Mouse (Mus musculus) hindbrain, embryonic 15.5 days (tissue): Measurements from ENCODE around the gene Ankrd6. TPM values are rescaled to one million over a fixed set of nuclear protein-coding genes. Genes with fewer than 3 reads are reported as not detected.

Source experiments
- ATAC-seq: fragments of 200-750 bp; cut with Nextera tagmentation; 2 replicates; pipeline ENCODE4 v1.8.0; 2017; ENCODE audit warnings: low read depth, moderate number of reproducible peaks, moderate TSS enrichment; ENCODE audit not compliant: low FRiP score
- H3K27ac ChIP-seq: fragments of 300-500 bp; sonication (generic); replicated peaks from 2 replicates; pipeline ENCODE4 v1.5.1; 2015; ENCODE audit warnings: mild to moderate bottlenecking, inconsistent platforms
- H3K27me3 ChIP-seq: fragments of 300-500 bp; sonication (generic); 2 replicates; pipeline ENCODE4 v1.6.1; 2015; ENCODE audit warnings: control low read depth, inconsistent platforms
- H3K36me3 ChIP-seq: fragments of 300-500 bp; sonication (generic); 2 replicates; pipeline ENCODE4 v1.6.1; 2015; ENCODE audit warnings: control low read depth, inconsistent platforms
- H3K4me1 ChIP-seq: fragments of 300-500 bp; sonication (generic); replicated peaks from 2 replicates; pipeline ENCODE4 v1.6.1; 2015; ENCODE audit warnings: control low read depth, inconsistent platforms
- H3K4me2 ChIP-seq: fragments of 300-500 bp; sonication (generic); 2 replicates; pipeline ENCODE4 v1.6.1; 2015; ENCODE audit warnings: moderate library complexity, mild to moderate bottlenecking, inconsistent platforms
- H3K4me3 ChIP-seq: fragments of 300-500 bp; sonication (generic); 2 replicates; pipeline ENCODE4 v1.5.1; 2015; ENCODE audit warnings: mild to moderate bottlenecking, inconsistent platforms
- H3K9ac ChIP-seq: fragments of 300-500 bp; sonication (generic); 2 replicates; pipeline ENCODE4 v1.6.1; 2015; ENCODE audit warnings: inconsistent platforms
- H3K9me3 ChIP-seq: fragments of 300-500 bp; sonication (generic); 2 replicates; pipeline ENCODE4 v1.6.1; 2016; ENCODE audit warnings: control low read depth, inconsistent platforms
- WGBS: fragments of 180-500 bp; shearing (Covaris S2); methylation state at CpG from one replicate; pipeline ENCODE4 v1.1.7; 2015; 5-methylcytosine and 5-hydroxymethylcytosine counted together
- polyA plus RNA-seq: library from polyadenylated mRNA; unstranded; fragments of >200 nt; fragmentation: Nextera tagmentation; extraction: Ambion mirVana; gene quantifications from 2 replicates; pipeline ENCODE4 v1.2.1, GENCODE M21; 2015

Gene Ankrd6
- polyA plus RNA-seq, 1 experiment from 2014 or later, result 23.4 TPM

GRCm38 (mm10) chr4:32838401-32838800 lies 112.2 kb downstream of the Ankrd6 start:
- no peak overlapping the region for H3K9ac ChIP-seq
- no peaks in the 10 kb centered on the region for H3K9me3 ChIP-seq
- H3K27ac ChIP-seq, result no peak overlapping the region
- no peaks in the 10 kb centered on the region for H3K36me3 ChIP-seq
- no peak for ATAC-seq
- WGBS, result 59% methylated on average over 3 of the region's 3 CpGs
- no peak overlapping the region for H3K4me3 ChIP-seq
- H3K4me2 ChIP-seq, result no peak overlapping the region
- no peaks in the 10 kb centered on the region for H3K27me3 ChIP-seq
- H3K4me1 ChIP-seq, result peaks cover 4% of the 10 kb centered on the region

- H3K4me3 ChIP-seq, result no peak overlapping the region
- no peak for ATAC-seq
- no peak overlapping the region for H3K27ac ChIP-seq
- no peak overlapping the region for H3K9ac ChIP-seq
- 80% methylated on average over 9 of the region's 9 CpGs for WGBS
- H3K27me3 ChIP-seq, result no peaks in the 10 kb centered on the region
- peaks cover 7% of the 10 kb centered on the region for H3K4me1 ChIP-seq
- H3K9me3 ChIP-seq, result no peaks in the 10 kb centered on the region
- no peaks in the 10 kb centered on the region for H3K36me3 ChIP-seq
- H3K4me2 ChIP-seq, result no peak overlapping the region
Observed at GRCm38 (mm10) chr4:32836071-32836470, 114.6 kb downstream of the Ankrd6 start.

GRCm38 (mm10) chr4:32834541-32834940 lies 116.1 kb downstream of the Ankrd6 start:
- no peak overlapping the region for H3K4me3 ChIP-seq
- no peak for ATAC-seq
- no peaks in the 10 kb centered on the region for H3K36me3 ChIP-seq
- no peaks in the 10 kb centered on the region for H3K27me3 ChIP-seq
- H3K9me3 ChIP-seq, result no peaks in the 10 kb centered on the region
- WGBS, result 64% methylated on average over 3 of the region's 3 CpGs
- H3K9ac ChIP-seq, result no peak overlapping the region
- peaks cover 7% of the 10 kb centered on the region for H3K4me1 ChIP-seq
- H3K27ac ChIP-seq, result no peak overlapping the region
- H3K4me2 ChIP-seq, result no peak overlapping the region

GRCm38 (mm10) chr4:32833494-32834282 lies 117.0 kb downstream of the Ankrd6 start:
- H3K9me3 ChIP-seq, result no peaks in the 10 kb centered on the region
- no peaks in the 10 kb centered on the region for H3K36me3 ChIP-seq
- no peak overlapping the region for H3K27ac ChIP-seq
- no peaks in the 10 kb centered on the region for H3K27me3 ChIP-seq
- 0 out of 2 replicates have a peak overlapping the region, but pooled peaks have one; percentile 35 for H3K9ac ChIP-seq
- peak overlapping the region; percentile 33 for H3K4me3 ChIP-seq
- ATAC-seq, result peak; percentile 72; the same call in 1 of the 2 replicates
- peak overlapping the region; percentile 62 for H3K4me2 ChIP-seq
- WGBS, result 49% methylated on average over 17 of the region's 17 CpGs
- peaks cover 7% of the 10 kb centered on the region for H3K4me1 ChIP-seq

GRCm38 (mm10) chr4:32829316-32829715 lies 121.3 kb downstream of the Ankrd6 start:
- H3K4me3 ChIP-seq, result no peak overlapping the region
- H3K9me3 ChIP-seq, result no peaks in the 10 kb centered on the region
- no peak overlapping the region for H3K9ac ChIP-seq
- H3K36me3 ChIP-seq, result no peaks in the 10 kb centered on the region
- WGBS, result 75% methylated on average over 10 of the region's 10 CpGs
- H3K27ac ChIP-seq, result no peak overlapping the region
- H3K27me3 ChIP-seq, result no peaks in the 10 kb centered on the region
- peaks cover 15% of the 10 kb centered on the region for H3K4me1 ChIP-seq
- no peak overlapping the region for H3K4me2 ChIP-seq
- ATAC-seq, result no peak

GRCm38 (mm10) chr4:32828385-32829077 lies 122.1 kb downstream of the Ankrd6 start:
- Histone ChIP-seq H3K4me1 (peaks cover 12% of the 10 kb centered on the region), H3K27ac (no peak overlapping the region), H3K9ac (no peak overlapping the region), H3K4me3 (no peak overlapping the region), H3K27me3 (no peaks in the 10 kb centered on the region), H3K36me3 (no peaks in the 10 kb centered on the region), H3K4me2 (no peak overlapping the region), H3K9me3 (no peaks in the 10 kb centered on the region)
- 92% methylated on average over 10 of the region's 10 CpGs for WGBS
- no peak for ATAC-seq

- Histone ChIP-seq H3K9me3 (no peaks in the 10 kb centered on the region), H3K9ac (no peak overlapping the region), H3K36me3 (no peaks in the 10 kb centered on the region), H3K27me3 (no peaks in the 10 kb centered on the region), H3K4me3 (no peak overlapping the region), H3K27ac (no peak overlapping the region), H3K4me1 (peaks cover 8% of the 10 kb centered on the region), H3K4me2 (no peak overlapping the region)
- 44% methylated on average over 7 of the region's 7 CpGs for WGBS
- ATAC-seq, result 0 out of 2 replicates have a peak, but pooled peaks have one; percentile 38
Observed at GRCm38 (mm10) chr4:32826925-32827324, 123.7 kb downstream of the Ankrd6 start.

GRCm38 (mm10) chr4:32824254-32824653 lies 126.4 kb downstream of the Ankrd6 start:
- H3K9me3 ChIP-seq, result no peaks in the 10 kb centered on the region
- no peak overlapping the region for H3K4me3 ChIP-seq
- no peak for ATAC-seq
- no peaks in the 10 kb centered on the region for H3K36me3 ChIP-seq
- peaks cover 8% of the 10 kb centered on the region for H3K4me1 ChIP-seq
- no peak overlapping the region for H3K9ac ChIP-seq
- H3K27me3 ChIP-seq, result no peaks in the 10 kb centered on the region
- no peak overlapping the region for H3K4me2 ChIP-seq
- 55% methylated on average over 8 of the region's 8 CpGs for WGBS
- H3K27ac ChIP-seq, result no peak overlapping the region

GRCm38 (mm10) chr4:32820676-32821075 lies 130.0 kb downstream of the Ankrd6 start:
- H3K27me3 ChIP-seq, result no peaks in the 10 kb centered on the region
- WGBS, result 97% methylated on average over 3 of the region's 3 CpGs
- H3K27ac ChIP-seq, result no peak overlapping the region
- no peak overlapping the region for H3K9ac ChIP-seq
- ATAC-seq, result no peak
- H3K9me3 ChIP-seq, result no peaks in the 10 kb centered on the region
- no peak overlapping the region for H3K4me3 ChIP-seq
- no peak overlapping the region for H3K4me2 ChIP-seq
- H3K4me1 ChIP-seq, result no peaks in the 10 kb centered on the region
- no peaks in the 10 kb centered on the region for H3K36me3 ChIP-seq

- Histone ChIP-seq H3K27ac (no peak overlapping the region), H3K4me2 (no peak overlapping the region), H3K36me3 (no peaks in the 10 kb centered on the region), H3K9me3 (no peaks in the 10 kb centered on the region), H3K27me3 (no peaks in the 10 kb centered on the region), H3K9ac (no peak overlapping the region), H3K4me1 (no peaks in the 10 kb centered on the region), H3K4me3 (no peak overlapping the region)
- WGBS, result 73% methylated on average over 5 of the region's 5 CpGs
- ATAC-seq, result no peak
Observed at GRCm38 (mm10) chr4:32817478-32817877, 133.2 kb downstream of the Ankrd6 start.

- Histone ChIP-seq H3K9ac (peak overlapping the region; percentile 94), H3K36me3 (0 out of 2 replicates have a peak, but pooled peaks cover 5% of the 10 kb centered on the region), H3K4me1 (peaks cover 11% of the 10 kb centered on the region), H3K4me3 (peak overlapping the region; percentile 80), H3K27ac (peak overlapping the region; percentile 99), H3K9me3 (no peaks in the 10 kb centered on the region), H3K27me3 (no peaks in the 10 kb centered on the region), H3K4me2 (peak overlapping the region; percentile 75)
- peak; percentile 57; the same call in 1 of the 2 replicates for ATAC-seq
- WGBS, result 6% methylated on average over 9 of the region's 9 CpGs
Observed at GRCm38 (mm10) chr4:32800577-32801170, 150.0 kb downstream of the Ankrd6 start.
